Mouse (Mus musculus) cerebellum, postnatal 25 days (tissue): ENCODE data around the gene Gpr179.
A peak's percentile ranks its signal among the peaks of the same experiment; 100 is the strongest.

Source experiments
- DNase-seq, 2 experiments: peaks; one replicate each; pipeline ENCODE4 v3.0.0; 2021; ENCODE audit warnings: mixed read lengths in 2 of 2

Gene Gpr179

DNA sequence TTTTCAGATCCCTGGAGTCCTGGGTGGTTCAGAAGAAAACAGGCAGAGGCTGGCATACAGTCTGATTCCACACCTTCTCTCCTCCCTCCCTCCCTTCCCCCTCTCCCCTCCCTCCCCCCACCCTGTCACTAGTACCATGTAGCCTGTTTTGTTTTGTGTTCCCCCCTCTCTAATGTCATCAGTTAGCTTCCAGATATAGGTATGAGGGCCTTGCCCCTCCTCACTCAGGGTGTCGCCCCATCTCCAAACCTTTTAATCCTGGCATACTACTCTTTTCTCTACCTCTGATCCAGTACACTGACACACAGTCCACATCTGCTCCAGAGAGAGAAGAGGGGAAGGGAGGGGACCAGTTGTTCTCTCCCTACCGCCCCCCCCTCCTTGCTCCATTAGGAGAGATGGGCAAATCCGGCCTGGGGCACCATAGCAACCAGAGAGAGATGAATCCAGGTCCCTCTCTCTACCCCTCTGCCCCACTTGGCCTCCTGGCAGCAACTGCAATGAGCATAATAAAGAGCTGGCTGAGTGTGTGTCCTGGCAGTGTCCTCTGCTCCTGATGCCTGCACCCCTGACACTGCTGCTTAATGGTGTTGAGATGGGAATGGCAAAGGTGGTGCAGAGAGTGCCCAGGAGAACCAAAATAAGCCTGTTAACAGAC lies at the start of gene Gpr179:
Gpr179 (minus strand) TSS at position 51 of the 658 bp plus-strand sequence.
- DNase-seq: no peak

DNA sequence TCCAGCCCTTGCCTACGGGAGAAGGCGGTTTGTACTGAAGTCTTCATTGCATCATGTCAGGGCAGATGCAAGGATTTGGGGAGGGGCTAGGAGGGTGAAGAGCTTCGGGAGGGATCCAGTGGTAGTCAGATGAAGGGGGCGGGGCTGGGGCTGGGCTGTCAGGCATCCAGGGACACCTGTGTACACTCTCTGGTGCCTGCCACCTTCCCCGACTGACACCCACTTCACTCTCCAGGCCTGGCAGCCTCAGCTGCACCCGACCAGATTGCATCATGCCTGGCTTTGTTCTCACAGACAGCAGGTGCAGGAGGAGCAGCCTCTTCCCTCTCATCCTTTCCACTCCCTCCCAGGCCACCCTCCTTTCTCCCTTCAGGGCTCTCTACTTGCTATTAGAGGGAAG lies 49.2 kb upstream of the Gpr179 start:
- peak; percentile 79 to 83 for DNase-seq

DNA sequence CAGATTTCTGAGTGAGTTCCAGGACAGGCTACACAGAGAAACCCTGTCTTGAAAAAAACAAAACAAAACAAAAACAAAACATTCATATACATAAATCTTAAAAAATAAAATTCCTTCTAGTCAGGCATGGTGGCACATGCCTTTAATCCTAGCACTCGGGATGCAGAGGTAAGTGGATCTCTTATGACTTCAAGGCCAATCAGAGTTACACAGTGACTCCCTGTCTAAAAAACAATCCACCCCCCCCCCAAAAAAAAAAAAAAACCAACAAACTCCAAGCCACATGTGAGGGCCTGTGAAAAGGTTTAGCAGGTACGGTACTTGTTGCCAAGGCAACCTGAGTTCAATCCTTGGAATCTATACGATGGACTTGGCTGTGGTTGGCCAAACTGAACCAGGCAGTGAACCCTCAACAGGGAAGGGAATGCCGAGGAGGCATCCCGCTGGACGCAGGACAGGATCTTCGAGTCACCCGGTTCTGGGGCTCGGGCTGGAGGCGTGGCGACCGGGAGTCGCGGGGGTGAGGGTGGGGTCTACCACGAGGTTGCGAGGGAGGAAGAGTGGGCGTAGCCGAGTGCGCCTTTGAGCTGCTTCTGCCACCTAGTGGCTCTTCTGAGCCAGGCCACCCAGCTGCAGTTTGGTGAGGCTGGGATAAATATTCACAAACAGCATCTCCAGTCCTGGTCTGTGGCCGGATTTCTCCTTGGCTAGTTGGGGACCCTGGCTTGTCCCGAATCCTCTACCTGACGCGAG lies 48.3 kb upstream of the Gpr179 start:
- DNase-seq: peak; percentile 87 to 90

DNA sequence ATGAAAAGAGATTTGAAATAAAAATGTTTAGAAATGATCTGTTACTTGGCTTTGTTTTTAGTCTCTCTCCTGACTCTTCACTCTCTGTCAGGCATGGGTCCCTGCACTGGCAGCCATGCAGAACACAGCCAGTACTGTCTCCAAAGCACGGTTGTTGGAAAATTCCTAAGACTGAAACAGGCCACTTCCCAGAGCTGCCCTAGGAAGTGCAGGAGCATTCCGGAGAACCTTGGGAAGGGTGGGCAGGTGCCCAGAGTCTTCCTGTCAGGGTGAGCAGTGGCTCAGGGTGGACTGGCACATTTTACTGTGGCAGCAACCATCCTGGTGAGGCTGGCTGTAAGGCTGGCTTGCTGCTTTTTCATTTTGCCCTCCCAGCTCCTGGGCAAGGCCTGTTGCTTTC lies 46.6 kb upstream of the Gpr179 start:
- no peak for DNase-seq

DNA sequence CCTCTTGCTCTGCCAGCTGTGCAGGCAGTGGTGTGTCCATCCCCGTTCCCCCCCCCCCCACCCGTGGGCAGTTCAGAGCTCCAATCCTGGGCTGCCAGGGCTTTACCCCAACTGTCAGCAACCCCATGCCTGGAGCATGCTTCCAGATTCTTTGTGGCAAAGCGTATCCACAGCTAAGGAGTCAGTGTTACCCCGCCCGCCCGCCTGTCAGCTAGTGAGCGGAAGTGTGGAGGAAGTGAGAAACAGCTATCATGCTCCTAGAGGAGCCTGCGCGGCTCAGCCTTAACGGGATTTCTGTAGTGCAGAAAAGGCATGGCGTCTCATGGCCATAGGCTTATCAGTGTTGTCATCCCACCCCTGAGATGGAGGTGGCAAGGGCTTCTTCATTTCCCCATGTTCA lies 42.3 kb upstream of the Gpr179 start:
- DNase-seq: no peak

DNA sequence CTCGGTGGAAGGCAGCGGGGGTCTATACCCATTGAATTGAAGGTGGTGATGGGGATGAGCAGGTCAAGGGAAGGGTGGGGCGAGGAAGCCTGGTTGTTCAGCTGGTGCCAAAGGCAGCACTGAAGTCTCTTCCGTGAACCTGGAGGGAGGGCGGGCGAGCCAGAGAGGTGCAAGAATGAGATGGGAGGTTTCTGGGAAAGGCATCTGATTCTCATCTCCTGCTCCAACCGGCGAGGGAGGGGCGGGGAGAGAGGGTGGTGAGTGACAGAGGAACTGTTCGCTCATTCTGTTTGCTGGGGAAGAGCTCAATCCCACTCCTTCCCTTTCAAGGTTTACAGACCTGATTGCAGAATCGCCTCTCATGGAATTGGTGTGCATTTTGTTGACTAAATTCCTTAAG lies 41.8 kb upstream of the Gpr179 start:
- DNase-seq: no peak

DNA sequence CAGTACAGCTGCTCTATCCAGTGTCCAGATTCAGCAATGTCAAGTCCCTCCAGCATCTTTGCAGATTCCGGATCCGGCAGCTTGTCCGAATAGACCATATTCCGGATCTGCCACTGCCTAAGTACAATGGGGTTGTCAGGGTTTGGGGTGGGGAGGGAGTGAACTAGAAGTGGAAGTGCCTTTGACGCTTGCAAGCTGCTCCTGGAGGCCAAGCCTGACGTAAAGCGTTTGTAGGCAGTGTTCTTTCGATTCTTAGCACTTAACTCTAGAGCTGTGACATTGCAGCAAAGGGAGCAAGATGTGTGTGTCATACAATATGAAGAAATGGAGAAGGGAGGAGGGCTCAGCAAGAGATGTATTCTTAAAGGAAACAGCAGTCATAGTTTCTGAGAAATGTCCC lies 37.2 kb upstream of the Gpr179 start:
- no peak for DNase-seq

DNA sequence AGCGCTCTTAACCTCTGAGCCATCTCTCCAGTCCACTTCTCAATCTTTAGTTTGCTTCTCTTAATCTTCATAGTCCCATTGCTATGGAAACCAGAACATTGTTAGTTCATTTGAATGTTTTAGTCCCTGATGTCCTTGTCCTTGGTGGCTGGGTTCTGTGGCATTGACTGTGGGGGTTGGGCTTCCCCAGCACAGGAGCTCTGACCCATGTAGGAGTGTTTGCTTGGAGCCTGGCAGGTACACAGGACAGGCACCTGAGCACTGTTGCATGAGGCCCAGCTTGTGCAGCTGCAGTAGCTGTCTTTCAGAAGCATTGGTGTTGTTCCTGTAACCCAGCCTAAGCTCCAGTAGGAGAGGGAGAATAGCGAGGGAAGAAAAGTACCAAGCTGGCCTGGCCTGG lies 35.9 kb upstream of the Gpr179 start:
- no peak for DNase-seq

DNA sequence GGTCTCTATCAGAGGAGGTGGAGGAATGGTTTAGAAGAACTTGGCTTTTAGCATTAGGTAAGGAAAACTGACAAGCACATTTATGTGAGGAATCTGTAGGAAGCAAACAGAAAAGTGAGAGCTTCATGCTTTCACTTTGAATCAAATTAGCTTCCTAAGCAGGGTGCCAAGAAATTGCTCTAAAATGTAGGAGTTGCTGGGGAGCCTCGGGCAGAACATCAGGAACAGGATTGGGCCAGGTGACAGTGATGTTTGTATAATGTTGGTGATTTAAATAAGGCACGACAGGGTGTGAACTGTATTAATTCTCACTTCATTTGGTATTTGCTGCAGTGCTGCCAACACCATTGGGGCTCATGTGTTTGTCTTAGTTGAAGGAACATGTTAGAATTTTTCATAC lies 31.9 kb upstream of the Gpr179 start:
- DNase-seq: no peak

DNA sequence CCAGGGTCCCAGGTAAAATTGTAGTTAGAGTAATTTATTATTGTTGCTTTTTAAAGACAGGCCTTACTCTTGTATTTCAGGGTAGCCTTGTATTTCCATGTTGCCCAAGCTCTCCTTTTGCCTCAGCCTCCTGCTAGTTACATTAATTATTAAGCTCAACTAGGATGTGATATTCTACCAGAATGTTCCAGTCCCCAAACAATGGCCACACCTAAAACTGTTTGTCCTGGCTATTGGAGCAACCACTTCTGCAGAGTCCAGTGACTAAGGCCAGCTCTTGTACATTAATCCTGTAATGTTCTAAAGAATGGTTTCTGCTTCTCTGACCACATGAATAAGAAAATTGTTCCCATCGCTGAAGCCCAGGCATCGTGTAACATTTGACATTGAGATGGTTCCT lies 31.1 kb upstream of the Gpr179 start:
- no peak for DNase-seq

DNA sequence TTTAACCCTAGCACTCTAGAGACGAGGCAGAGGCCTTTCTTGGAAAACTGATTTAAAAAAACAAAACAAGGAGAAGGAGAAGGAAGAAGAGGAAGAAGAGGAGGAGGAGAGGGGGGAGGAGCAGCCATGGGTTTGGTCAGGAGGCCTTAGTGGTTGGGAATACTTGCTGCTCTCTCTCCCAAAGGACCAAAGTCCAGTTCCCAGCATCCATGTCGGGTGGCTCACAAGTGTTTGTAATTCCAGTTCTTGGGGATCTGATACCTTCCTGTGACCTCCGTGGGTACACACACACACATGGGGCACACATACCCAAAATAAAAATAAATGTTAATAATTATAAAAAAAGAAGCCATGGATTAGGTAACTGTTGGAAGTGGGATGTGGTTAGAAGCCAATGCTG lies 28.2 kb upstream of the Gpr179 start:
- DNase-seq: no peak

DNA sequence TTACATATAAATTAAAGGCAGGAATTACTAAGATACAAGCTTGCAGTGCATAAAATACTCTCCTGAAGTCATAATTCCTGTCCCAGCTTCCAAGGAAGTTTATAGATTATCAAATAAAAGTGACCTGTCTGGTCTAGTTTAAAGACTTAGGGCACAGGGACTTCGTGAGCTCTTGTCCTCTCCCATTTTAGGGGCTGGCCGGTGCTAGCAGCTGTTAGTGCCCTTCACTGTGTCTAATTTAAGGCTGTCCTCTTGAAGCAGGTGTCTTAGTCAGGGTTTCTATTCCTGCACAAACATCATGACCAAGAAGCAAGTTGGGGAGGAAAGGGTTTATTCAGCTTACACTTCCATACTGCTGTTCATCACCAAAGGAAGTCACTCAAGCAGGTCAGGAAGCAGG lies 21.5 kb upstream of the Gpr179 start:
- DNase-seq: no peak

DNA sequence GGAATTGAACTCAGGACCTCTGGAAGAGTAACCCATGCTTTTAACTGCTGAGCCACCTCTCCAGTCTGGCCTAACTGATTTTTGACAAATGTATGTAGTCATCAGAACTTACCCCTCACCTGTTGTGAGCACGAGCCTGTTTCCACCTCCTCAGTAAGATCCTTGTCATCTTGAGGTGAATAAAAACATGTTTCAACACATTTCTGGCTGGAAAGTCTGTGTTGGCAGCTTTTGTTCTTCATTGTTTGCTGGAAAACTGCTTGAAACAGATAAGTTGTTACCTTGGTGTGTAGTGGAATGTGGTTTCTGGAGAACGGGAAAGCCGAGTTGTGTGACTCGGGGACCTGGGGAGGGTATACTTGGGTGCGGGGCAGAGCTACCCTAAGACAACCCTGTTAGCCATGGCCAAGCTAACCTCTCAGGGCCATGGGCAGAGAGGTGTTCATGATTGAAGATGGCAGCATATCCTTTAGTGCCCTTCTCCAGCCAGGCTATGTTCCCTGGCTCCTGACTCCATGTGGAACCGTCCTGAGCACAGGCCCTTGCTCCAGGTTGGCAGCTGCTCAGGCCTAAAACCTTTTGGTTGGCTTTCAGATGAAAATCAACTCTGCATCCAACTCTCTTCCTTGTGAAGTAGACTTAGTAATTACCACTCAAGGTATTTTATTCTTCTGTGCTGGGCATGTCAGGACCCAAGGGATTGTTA lies 20.4 kb upstream of the Gpr179 start:
- peak; percentile 71 to 72 for DNase-seq

DNA sequence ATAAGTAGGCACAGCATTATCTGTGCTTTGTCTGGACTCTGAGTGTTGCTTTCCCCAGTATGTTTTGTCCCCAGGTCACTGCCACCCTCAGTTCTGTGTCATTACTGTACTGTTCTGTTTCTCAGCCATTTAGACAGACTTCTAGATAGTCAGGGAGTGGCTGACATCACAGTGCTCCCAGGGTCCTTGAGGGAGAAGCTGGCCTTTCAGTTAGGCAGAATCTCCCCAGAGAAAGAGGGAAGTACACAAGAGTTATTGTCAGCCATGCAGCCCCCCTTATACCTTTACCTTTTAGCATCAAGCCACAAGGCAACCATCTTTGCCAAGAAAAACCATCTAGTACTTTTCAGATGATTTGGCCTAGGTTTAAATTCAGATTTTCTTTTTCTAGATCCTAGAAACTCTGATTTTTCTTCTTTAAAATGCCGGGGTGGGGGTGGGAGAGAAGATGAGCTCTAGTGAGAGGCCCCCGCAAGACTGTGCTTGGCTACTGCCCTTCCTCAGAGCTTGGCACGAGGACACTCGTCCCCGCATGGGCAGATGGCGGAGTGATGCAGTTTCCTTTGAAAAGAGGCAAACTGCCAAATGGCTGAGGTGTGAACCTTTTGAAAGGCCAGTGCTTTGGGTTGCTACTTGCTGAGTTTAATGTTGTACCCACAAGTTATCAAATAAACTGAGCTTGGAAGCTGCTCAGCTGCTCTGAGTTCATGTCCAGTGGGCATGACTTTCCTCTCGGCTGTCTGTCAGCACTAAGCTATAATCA lies 18.6 kb upstream of the Gpr179 start:
- peak; percentile 91 to 93 for DNase-seq

DNA sequence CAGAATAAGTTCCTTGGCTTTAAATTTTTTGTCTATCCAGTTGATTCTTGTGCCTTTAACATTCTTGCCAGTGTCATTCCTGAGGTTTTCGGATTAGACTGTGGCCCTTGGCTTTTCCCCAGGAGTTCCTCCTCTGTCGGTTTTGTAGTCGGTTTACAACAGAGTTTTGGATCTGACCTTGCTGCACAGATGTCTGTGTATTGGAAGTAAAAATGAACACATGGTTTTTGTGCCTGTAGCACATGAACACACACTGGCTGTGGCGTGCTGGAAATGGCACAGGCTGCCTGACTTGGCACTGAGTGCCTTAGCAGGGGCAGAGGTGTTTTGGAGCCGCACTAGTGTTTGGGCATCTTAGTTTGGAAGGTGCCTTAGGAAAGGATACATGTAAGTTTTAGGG lies 16.6 kb upstream of the Gpr179 start:
- DNase-seq: peak; percentile 61 to 64

DNA sequence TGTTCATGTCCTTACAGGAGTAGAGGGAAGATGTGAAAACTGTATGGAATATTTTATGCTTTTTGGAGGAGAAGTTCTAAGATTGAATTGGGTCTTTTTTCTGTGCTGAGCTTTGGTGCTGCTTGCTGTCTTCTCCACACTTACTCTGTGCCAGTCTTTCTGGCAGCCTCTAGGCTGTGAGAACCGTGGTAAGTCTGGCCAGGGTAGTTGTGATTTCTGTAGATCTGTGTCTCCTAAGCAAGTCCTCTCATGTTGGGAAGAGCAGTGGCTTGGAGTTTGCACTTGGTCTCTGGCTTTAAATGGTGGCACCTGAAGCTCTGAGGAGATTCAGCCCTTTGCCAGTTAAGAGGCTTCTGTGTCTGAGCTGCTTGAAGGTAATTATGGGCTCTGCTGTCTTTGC lies 13.7 kb upstream of the Gpr179 start:
- peak; percentile 52 to 59 for DNase-seq

DNA sequence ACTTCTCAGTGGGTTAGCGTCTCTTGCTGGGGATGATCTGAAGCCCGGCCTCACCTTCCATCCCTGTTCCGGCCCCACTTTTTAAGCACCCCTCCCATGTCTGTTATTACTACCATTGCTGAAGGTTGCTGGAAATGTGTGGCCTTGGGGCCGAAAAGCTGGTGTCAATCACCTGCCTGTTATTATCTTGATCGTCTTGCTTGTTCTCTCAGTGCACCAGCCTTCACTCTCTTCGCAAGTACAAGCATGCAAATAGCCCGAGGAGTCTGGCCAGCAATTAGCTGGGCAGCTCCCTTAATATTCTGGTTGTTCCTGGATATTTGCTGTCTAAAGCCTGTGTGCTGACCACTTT lies 11.7 kb upstream of the Gpr179 start:
- DNase-seq: peak in 1 of 2 experiments; percentile 56

DNA sequence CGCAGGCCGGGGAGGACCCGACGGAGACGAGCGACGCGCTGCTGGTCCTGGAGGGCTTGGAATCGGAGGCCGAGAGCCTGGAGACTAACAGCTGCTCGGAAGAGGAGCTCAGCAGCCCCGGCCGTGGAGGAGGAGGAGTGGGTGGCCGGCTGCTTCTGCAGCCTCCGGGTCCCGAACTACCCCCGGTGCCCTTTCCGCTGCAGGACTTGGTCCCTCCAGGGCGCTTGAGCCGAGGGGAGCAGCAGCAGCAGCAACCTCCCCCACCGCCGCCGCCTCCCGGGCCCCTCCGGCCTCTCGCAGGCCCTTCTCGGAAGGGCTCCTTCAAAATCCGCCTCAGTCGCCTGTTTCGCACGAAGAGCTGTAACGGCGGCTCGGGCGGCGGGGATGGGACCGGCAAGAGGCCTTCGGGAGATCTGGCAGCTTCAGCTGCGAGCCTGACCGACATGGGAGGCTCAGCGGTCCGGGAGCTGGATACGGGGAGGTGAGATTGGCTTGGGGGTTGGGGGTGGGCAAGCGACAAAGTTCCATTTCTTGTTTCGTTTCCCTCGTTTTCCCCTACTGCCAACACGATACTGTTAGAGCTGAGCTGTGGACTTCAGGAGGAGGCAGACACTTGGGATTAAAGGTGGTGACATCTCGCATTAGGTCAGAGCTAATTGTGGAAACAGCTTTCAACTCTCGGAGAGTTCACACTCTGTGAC lies 11.2 kb upstream of the Gpr179 start:
- peak; percentile 63 to 65 for DNase-seq

DNA sequence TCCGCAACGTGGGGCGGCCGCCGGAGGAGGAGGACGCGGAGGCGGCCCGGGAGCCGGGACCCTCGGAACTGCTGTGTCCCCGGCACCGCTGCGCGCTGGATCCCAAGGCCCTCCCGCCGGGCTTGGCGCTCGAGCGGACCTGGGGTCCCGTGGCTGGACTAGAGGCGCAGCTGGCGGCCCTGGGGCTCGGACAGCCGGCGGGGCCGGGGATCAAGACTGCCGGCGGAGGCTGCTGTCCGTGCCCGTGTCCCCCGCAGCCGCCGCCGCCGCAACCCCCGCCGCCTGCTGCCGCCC lies 10.7 kb upstream of the Gpr179 start:
- no peak for DNase-seq

DNA sequence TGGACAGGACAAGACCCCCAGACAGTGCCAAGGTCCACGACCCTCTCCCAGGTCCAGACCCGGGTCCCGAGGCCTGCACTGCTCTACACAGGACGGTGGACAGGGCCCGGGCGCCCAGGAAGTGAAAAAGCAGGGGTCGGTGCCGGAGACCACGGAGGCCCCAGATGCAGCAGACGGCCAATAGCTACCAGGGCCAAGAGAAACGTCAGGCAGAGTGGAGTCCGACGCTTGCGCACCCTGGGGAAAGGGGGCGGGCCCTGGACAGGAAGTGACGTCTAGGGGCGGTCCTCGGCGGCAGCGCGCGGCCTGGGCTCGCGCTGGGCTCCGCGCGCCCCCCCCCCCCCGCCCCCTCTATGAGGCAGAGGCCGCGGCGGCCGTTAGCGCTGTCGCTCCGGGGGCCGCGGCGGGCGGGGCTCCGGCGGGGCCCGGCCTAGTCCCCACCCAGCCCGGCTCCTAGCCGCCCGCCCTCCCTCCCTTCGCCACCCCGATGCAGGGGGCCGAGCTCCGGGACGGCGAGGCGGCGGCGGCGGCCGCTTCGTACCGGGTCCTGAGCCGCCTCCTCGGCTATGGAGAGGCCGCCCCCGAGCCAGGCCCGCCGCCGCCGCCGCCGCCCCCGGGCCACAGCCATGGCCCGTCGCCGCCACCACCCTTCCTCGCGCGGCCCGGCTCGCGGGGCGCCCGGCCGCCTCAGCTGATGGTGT lies 10.2 kb upstream of the Gpr179 start, which contains the start of gene Socs7:
Socs7 (plus strand) TSS at position 604 of the 701 bp plus-strand sequence.
- peak; percentile 96 to 98 for DNase-seq

DNA sequence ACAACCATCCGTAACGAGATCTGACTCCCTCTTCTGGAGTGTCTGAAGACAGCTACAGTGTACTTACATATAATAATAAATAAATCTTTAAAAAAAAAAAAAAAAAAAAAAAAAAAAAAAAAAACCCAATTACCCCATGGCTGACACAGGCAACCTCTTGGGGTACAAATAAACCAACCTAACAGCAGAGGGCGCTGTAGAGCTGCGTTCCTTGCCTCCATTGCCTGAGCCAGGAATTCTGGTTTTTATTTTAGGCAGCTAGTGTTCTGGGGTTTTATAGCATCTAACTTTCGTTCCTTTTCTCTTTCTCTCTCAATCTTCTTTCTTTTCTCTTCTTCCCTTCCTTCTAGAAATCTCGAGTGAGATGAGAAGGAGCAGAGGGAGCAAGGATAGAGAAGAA lies 5.8 kb upstream of the Gpr179 start:
- DNase-seq: peak; percentile 81 to 89

DNA sequence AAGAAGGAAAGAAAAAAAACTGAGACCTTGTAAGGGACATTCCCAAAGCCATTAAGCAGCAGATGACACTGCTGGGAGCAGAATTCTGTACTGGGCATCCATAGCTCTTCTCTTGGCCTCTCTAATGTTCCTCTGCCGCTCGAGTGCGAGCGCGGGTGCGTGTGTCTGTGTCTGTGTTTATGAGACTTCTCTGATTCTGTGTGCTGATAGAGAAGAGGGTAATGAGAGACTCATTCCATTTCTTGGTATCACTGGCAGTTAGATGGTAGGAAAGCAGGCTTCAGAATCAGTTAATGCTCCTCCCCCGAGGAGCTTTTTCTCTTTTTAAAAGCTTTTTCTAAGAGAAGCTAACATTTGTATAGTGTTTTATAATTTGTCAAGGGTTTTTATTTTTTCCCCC lies 3.4 kb upstream of the Gpr179 start:
- DNase-seq: no peak
